Mouse (Mus musculus) kidney, adult 11 months (tissue): ENCODE results near the gene Ktn1.

Experiments used
- DNase-seq: peaks from one replicate; pipeline ENCODE4 v3.0.0; 2022

Gene Ktn1

DNA sequence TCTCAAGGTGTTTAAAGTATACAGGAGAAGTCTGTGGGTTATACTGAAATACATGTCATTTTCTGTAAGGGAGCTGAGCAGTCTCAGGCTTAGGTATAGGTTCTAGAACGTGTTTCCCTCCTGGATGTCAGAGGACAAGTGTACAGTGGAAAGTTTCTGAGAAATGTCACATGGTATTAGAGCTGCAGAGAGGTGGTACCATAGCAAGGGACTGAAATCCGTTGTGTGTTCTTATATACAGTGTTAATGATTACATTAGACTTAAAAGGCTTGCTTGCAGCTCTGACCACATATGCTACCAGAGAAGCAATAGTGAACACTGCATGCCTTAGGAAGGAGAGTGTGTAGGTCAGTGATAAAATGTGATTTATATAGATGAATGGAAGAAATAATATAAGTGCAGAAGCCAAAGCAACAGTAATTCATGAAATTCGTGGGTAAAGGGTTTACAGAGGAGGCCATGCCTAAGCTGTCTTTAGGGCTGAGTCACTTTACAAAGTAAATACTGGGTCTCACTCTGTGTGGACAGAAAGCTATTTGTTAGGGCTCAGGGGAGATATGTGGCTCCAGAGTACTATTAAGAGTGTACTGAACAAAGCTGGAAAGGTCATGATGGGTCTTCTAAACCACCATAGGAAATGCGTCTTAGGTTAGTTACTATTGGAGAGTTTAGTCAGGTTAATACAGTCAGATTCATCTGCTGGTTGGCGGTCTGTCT is 17.0 kb downstream of the Ktn1 start:
- DNase-seq = no peak

- no peak for DNase-seq
Measured at GRCm38 (mm10) chr14:47668096-47668495, 19.8 kb downstream of the Ktn1 start.

DNA sequence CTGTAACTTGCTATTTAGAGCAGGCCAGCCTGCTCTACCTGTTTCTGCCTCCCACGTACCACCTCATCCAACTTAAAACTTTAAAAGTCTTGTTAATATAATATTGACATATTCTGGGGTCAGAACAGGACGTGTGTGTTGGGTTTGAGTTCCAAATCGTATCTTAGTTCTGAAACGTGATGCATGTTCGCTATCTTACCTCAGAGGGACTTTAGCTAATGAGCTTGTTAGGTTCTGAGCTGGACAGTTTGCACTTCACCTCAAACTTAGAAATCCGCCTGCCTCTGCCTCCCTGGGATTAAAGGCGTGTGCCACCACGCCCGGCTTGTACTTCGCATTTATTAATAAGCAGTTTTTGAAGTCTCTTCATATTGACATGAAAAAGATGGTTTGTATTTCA is 34.6 kb downstream of the Ktn1 start:
- DNase-seq = no peak

GRCm38 (mm10) chr14:47684579-47684978 is 36.3 kb downstream of the Ktn1 start:
- no peak for DNase-seq

DNA sequence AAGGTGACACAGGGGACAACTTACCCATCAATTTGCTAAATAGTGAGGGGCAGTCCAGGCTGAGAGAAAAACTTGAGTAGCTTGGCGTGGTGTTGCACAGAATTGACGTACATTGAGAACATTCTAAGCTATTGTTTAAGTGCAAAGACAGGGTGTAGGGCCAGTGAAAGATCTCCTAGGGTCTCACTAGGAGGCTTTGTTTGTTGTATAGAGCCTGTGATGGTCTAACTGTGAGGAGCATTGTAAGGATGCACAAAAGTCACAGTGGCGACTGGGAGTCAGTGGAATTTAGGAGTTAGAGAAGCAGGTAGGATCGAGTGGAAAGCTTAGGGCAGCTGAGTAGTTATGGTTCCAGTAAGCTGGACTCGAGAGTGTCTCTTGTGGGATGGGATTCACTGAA is 50.9 kb downstream of the Ktn1 start:
- DNase-seq = no peak

DNA sequence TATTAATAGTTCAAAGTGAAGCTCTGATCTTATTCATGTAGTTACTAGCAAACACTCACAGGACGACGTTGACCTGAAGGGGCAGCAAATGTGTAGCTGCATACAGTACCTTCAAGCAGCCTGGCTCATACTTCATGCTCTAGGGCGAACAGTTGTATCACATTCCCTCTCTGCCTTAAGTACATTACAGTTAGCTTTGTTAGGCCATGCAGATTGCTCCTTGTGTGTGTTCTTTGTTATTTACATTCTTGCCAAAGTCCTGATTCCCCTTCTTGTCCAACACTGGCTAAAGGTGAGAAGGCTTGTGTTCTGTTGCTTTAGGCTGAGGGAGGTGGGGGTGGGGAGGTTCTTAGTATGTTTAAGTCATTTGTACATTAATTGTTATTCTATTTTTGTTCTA is 61.3 kb downstream of the Ktn1 start:
- DNase-seq = no peak

DNA sequence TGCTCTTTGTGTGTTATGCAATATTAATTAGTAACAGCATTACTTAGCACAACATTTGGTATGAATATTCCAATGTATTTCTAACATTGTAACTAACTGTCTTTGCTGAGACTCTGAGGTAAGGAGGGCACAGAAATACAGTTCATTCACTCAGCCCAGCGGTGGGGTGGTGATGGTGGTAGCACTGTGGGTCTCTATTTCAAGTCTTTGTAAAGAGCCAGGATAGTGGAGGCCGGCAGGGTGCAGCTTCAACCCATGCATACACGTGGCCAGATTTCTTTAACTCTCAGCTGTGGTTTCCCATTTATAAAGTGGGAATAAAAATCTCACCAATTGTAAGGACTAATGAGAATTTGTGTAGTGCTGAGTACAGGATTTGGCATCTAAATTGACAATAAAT is 67.5 kb downstream of the Ktn1 start:
- no peak for DNase-seq

- no peak for DNase-seq
Measured at GRCm38 (mm10) chr14:47717916-47718606, 69.8 kb downstream of the Ktn1 start.

DNA sequence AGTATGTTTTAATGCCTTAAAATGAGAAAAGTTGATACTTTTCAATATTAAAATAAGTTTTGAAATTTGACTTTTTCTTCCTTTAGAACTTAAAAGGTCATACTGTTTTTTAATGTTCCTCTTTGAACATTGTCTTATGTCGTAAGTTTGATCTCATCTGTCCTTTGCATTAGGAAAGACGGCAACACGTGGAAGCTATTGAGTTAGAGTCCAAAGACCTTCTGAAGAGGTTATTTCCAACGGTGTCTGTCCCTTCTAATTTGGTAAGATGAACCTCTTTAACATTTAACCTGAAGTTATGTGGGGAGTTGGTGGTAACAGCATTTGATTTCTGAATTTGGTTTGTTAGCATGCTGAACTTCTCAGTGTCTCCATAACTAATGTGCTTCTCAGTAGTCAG is 71.8 kb downstream of the Ktn1 start:
- DNase-seq = no peak

GRCm38 (mm10) chr14:47723035-47723434 is 74.8 kb downstream of the Ktn1 start:
- DNase-seq = no peak

GRCm38 (mm10) chr14:47728594-47728993 is 80.3 kb downstream of the Ktn1 start:
- DNase-seq = no peak

DNA sequence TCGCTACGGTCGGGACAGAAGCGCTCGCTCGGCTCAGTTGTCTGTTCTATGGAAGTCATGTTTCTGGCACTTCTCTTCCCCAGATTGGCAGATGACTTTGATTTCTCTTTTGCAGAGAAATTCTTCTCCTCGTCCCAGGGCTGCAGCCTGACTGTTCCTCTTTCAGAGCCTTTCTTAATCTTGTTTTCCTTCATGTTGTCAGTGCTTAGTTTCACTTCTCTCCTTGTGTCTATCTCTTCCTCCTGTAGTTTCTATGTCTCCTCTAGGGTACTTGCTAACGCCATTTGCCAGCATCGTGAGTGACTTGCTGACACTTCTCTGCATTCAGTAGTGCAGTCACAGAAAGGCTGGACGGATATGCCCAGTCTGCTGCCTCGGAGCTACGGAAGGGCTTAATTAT is 87.1 kb downstream of the Ktn1 start:
- no peak for DNase-seq

DNA sequence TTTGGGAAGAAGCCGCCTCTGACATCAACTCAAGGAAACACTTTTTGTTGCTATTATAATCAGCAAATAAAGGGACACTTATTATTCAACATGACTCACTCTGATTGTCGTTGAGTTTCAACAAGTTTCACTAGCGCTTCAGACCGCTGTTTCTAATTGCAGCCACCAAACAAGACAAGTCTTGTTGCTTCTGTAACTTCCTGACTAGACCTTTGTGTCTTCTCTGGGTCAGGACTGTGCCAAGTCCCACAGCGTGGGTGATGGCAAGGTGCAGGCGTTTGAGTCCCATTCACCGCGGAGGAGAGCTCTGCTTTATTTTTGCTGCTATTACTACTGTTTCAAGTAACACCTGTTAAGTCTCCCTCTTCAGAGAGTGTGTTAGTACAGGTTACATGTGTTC is 88.2 kb downstream of the Ktn1 start:
- DNase-seq = no peak

GRCm38 (mm10) chr14:47740316-47740996 is 92.2 kb downstream of the Ktn1 start:
- DNase-seq = no peak

DNA sequence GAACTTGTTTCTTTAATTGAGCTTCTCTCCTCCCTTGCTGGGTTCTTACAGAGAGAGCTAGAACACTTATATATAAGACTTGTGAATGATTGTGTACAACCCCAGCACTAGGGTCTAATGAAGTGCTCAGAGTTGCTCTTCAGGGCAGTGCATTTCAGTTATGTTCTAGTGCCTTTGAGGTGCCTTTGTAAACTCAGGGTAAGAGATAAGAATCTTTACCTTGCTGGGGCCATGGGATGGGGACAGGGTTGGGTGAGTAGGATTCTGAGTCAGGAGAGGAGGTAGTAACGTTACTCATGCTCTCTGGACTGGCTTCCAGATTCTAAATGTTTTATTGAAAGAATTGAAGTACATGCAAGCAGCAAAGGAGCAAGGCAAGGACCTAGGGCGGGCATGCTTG is 92.8 kb downstream of the Ktn1 start:
- DNase-seq = no peak

DNA sequence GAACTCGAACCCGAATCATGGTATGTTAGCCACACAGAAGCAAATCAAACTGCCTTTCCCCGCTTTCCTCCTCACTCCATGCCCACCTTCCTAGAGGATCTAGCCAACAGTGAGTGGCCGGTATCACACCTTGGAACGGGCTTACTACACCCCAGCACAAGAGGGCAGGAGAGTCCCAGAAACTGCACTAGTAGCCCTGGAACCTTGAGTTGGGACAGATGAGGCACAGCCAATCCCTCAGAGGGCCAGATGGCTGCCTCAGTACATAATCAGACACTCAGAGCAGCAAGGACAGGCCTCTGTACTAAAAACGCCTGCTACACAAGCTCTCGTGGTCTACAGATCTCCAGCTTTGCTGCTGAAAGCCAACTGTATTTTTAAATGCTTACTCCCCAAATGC is 94.4 kb downstream of the Ktn1 start:
- DNase-seq = no peak

DNA sequence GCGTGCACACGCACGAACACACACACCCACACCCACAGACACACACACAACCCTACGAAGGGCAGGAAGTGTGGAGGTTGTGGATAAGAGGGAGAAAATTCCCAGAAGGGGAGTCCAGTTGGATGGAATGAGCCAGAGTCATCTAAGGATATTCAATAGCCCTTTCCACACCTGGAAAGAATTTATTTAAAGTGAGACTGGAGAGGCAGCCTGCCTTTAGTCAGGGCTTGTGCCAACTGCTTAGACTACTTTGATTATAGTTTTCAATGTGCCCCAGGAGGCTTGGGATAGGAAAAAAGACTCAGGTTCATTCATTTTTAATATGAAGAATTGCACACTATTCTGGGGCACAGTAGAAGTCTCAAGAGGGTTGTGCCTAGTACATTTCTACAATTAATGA is 96.8 kb downstream of the Ktn1 start:
- DNase-seq = no peak

DNA sequence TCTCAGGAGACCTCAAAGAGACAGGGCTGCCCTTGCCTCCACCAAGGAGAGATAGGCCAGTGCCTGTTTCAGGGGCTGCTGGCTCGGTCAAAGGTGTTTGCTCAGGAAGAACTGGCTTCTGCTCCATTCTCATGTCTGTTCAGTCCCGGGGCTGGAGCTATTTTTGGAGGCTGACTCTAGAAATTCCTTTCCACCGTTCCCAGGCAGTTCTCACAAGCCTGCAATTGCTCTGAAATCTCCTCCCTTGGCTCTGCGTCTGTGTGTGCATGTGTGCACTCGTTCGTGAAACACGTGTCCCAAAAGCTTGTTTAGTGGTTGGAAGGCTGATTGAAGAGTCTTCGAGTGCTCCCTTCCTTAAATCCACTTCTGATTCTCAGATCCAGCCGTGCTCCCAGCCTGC is 99.3 kb downstream of the Ktn1 start:
- peak; percentile 57 for DNase-seq

GRCm38 (mm10) chr14:47748714-47749113 is 100.5 kb downstream of the Ktn1 start:
- no peak for DNase-seq

DNA sequence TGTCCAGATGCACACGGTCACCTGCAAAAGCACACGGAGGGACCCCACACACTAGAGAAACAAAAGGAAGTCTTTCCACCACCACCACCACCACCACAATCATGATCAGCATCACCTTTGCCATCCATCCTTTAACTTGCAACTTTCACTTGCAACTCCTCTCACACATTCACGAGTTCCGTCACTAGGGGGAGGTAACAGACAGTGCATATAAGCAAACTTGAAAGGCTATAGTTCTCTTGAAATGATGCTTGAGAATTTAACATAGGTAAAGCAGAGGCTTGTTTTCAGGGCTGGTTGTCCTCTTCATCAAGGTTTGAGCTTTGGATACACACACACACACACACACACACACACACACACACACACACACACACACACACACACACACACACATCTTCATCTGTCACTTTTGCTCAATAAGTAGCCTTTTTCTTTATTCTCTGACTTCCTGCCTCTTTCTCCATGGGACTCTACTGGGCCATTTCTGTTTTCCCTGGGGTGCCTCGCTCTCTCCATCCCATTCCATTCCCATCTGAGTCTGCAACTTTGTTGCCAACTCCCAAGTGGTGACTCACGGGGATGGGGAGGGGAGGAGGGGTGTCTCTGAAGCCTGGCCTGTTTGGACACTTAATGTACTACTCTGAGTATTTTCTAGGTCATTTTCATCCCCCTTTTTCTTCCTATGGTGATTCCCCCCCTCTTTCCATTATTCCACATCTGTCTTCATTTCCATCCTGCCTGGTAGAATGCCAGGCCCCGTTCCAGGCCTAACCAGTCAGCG is 103.4 kb downstream of the Ktn1 start:
- DNase-seq = peak; percentile 44

DNA sequence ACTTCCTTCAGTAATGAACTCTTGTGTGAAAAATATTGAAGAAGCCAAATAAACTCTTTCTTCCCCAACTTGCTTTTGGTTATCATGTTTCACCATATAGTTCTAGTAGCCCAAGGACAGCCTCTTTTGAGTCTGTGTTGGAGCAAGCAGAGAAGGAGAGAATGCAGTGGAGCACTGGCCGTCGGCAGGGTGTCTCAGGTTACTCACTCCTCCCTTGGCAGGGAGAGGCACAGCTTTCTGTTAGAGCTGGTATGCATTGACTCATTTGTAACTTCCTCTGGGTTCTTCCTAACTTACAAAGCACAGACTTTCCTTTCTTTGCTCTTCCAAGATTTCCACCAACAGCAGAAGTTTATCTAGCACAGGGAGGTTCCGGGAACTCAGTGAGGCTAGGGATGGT is 105.3 kb downstream of the Ktn1 start:
- DNase-seq = no peak

DNA sequence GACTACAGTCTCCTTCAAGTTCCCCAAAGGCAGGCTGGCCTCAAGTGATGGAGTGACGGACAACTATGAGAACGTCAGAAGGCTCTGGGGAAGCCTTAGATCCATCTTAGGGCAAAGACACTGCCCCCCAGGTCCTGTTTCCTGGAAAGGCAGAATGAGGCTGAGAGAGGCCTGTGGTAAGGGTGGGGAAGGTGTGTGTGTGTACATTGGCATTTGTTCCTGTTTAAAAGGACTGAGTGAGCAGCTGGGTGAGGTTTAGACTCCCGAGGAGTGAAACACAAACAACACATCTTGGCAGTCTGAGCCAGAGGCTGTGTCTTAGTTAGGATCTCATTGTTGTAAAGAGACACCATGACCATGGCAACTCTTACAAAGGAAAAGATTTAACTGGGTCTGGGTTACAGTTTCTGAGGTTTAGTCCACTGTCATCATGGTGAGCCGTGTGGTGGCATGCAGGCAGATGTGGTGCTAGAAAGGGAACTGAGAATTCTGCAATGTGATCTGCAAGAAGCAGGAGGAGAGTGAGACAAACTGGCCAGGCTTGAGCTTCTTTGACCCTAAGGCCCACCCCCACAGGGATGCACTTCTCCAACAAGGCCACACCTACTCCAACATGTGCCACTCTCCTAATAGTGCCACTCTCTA is 106.1 kb downstream of the Ktn1 start:
- DNase-seq = no peak
